9 mouse cellular contexts compared by ENCODE assay signal in the genomic region with DNA sequence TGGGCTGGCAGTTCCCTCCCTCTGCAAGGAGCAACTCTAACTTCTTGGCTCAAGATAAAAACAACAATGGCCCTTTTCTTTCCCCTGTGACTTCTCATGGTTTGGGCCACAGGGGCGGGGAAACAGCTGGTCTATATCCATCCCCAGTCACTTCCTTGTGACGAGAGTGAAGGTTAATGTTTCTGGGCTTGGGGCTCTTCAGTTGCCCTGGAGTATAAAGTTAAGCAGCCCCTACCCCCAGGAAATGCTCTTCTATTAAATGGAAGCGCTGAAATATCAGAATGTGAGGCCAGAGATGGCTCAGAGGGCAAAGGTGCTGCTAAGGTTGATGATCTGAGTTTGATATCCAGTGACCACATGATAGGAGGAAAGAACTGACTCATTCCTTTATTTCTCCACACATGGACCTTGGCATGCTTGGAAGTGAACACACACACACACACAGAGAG.
DNase-seq lines count a peak whose midpoint lies in the region; ATAC-seq and TF ChIP-seq lines count a peak whose summit lies in the region.
"Had no signal": no experiment of that assay in that cellular context is flagged by ENCODE, and none has a peak within 500 bp of the region (broad histone marks: within the 10 kb centered on the region; RNA-seq: fewer than 3 reads in every experiment).

No protein-coding gene starts in this region.

- 0 out of 2 replicates have a peak, but pooled peaks cover 3% of the 10 kb centered on the region for H3K4me1 ChIP-seq in heart, embryonic 11.5 days (ENCODE audit: control insufficient read depth, insufficient read depth, low read length)
- H3K4me1 ChIP-seq in stomach, embryonic 16.5 days (ENCODE audit: control insufficient read depth, insufficient read depth, low read length) = peaks cover 5% of the 10 kb centered on the region
- H3K4me1 ChIP-seq: neural tube, embryonic 13.5 days had no signal

- H3K27ac ChIP-seq in layer of hippocampus, adult 2 months = peak overlapping the region; percentile 53; the same call in 1 of the 2 replicates
- H3K27ac ChIP-seq in heart, embryonic 11.5 days (ENCODE audit: low read depth, low read length) = peak overlapping the region; percentile 24; the same call in 1 of the 2 replicates
- no peak overlapping the region; the same call in 1 of the 2 replicates for H3K27ac ChIP-seq in stomach, embryonic 16.5 days (ENCODE audit: low read length)
- H3K27ac ChIP-seq: neural tube, embryonic 13.5 days had no signal

- no peak overlapping the region for H3K9ac ChIP-seq in heart, embryonic 11.5 days (ENCODE audit: low read depth, low read length)
- H3K9ac ChIP-seq in stomach, embryonic 16.5 days (ENCODE audit: low read length) = no peak overlapping the region
- H3K9ac ChIP-seq: neural tube, embryonic 13.5 days had no signal

- H3K36me3 ChIP-seq in heart, embryonic 11.5 days (ENCODE audit: control insufficient read depth, insufficient read depth, low read length) = no peaks in the 10 kb centered on the region
- H3K36me3 ChIP-seq in stomach, embryonic 16.5 days (ENCODE audit: control insufficient read depth, insufficient read depth, low read length) = no peaks in the 10 kb centered on the region
- H3K36me3 ChIP-seq: neural tube, embryonic 13.5 days had no signal

- H3K9me3 ChIP-seq in heart, embryonic 11.5 days (replicated peaks; ENCODE audit: control insufficient read depth, low read length) = no peaks in the 10 kb centered on the region
- H3K9me3 ChIP-seq in stomach, embryonic 16.5 days (replicated peaks; ENCODE audit: control insufficient read depth, low read length) = no peaks in the 10 kb centered on the region
- H3K9me3 ChIP-seq: neural tube, embryonic 13.5 days had no signal

- TF ChIP-seq CTCF in layer of hippocampus, adult 2 months (conservative IDR thresholded peaks at IDR 0.05) = no peak

- no peak overlapping the region for H3K4me2 ChIP-seq in heart, embryonic 11.5 days
- H3K4me2 ChIP-seq in stomach, embryonic 16.5 days (ENCODE audit: low read depth, low read length) = no peak overlapping the region
- H3K4me2 ChIP-seq: neural tube, embryonic 13.5 days had no signal

- no peak overlapping the region for H3K4me3 ChIP-seq in layer of hippocampus, adult 2 months
- no peak overlapping the region for H3K4me3 ChIP-seq in heart, embryonic 11.5 days (ENCODE audit: low read depth, low read length)
- H3K4me3 ChIP-seq in stomach, embryonic 16.5 days (replicated peaks; ENCODE audit: low read length) = no peak overlapping the region
- H3K4me3 ChIP-seq: neural tube, embryonic 13.5 days had no signal

- 9% methylated on average over 3 of the region's 3 CpGs for WGBS in heart, embryonic 11.5 days (ENCODE audit: insufficient replicate concordance)
- WGBS in stomach, embryonic 16.5 days = 21% methylated on average over 3 of the region's 3 CpGs

- DNase-seq in layer of hippocampus, adult 2 months (ENCODE audit: low spot score in 2 of 2) = no peak
- DNase-seq in layer of hippocampus, adult 18-20 months (ENCODE audit: low spot score in 2 of 2) = no peak
- peak; percentile 54 to 62 for DNase-seq in kidney, postnatal 4 days
- no peak for DNase-seq in ovary, postnatal 36 days (ENCODE audit: low spot score)
- DNase-seq in layer of hippocampus, adult 9-10 months (ENCODE audit: low spot score) = no peak
- DNase-seq in right cerebral cortex, postnatal 14 days = no peak

- ATAC-seq in heart, embryonic 11.5 days (replicated peaks; ENCODE audit: insufficient number of reproducible peaks, low FRiP score, low TSS enrichment) = no peak
- ATAC-seq in stomach, embryonic 16.5 days (ENCODE audit: insufficient read depth, low FRiP score) = peak; percentile 74

- no peaks in the 10 kb centered on the region for H3K27me3 ChIP-seq in heart, embryonic 11.5 days (ENCODE audit: control insufficient read depth, insufficient read depth, low read length)
- H3K27me3 ChIP-seq in stomach, embryonic 16.5 days (ENCODE audit: control insufficient read depth, insufficient read depth, low read length) = no peaks in the 10 kb centered on the region
- H3K27me3 ChIP-seq: neural tube, embryonic 13.5 days had no signal

Comparison
In these comparisons a context has a peak if more than half of its experiments do, and no peak if none do; other contexts are left out.
1. DNase-seq: peak in kidney, postnatal 4 days (2 of 2); none in layer of hippocampus, adult 2 months (0 of 2), layer of hippocampus, adult 18-20 months (0 of 2), ovary, postnatal 36 days (single experiment), layer of hippocampus, adult 9-10 months (single experiment) and right cerebral cortex, postnatal 14 days (single experiment).